Mouse (Mus musculus) myocyte (in vitro differentiated cells): ENCODE measurements around the gene Epb41l2. TPM values are rescaled to one million over a fixed set of nuclear protein-coding genes. Genes with fewer than 3 reads are reported as not detected.

Experiments
- H3K27me3 ChIP-seq: one replicate; pipeline ENCODE4 v1.6.1; 2011; ENCODE audit not compliant: control insufficient read depth, insufficient read depth, insufficient read length
- H3K36me3 ChIP-seq: one replicate; pipeline ENCODE4 v1.6.1; 2011; ENCODE audit not compliant: control insufficient read depth, insufficient read depth
- H3K4me2 ChIP-seq: one replicate; pipeline ENCODE4 v1.6.1; 2011; ENCODE audit warnings: low read depth, control low read depth
- H3K4me3 ChIP-seq: one replicate; pipeline ENCODE4 v1.5.1; 2011; ENCODE audit warnings: mild to moderate bottlenecking, control low read depth, moderate library complexity
- H3K79me2 ChIP-seq: one replicate; pipeline ENCODE4 v1.6.1; 2011; ENCODE audit not compliant: control insufficient read depth, insufficient read depth
- H3ac ChIP-seq: one replicate; pipeline ENCODE4 v1.6.1; 2011; ENCODE audit not compliant: control insufficient read depth, insufficient read length
- CEBPB ChIP-seq: IDR thresholded peaks from 2 replicates; pipeline ENCODE4 v1.6.1; 2011; ENCODE audit warnings: mild to moderate bottlenecking, moderate library complexity; ENCODE audit not compliant: poor library complexity, insufficient read depth, severe bottlenecking
- E2F4 ChIP-seq: IDR thresholded peaks from one replicate; pipeline ENCODE4 v1.6.1; 2011; ENCODE audit warnings: mild to moderate bottlenecking, control low read depth, moderate library complexity; ENCODE audit not compliant: insufficient read depth
- MAX ChIP-seq: IDR thresholded peaks from one replicate; pipeline ENCODE4 v1.6.1; 2011; ENCODE audit warnings: low read depth, mild to moderate bottlenecking, control low read depth
- MYOD1 ChIP-seq, 3 experiments: IDR thresholded peaks; one replicate each; pipeline ENCODE4 v1.6.1; 2011; ENCODE audit warnings: control low read depth in 2 of 3, low read depth in 2 of 3, mild to moderate bottlenecking in 2 of 3, moderate library complexity in 1 of 3; ENCODE audit not compliant: insufficient read length in 2 of 3, control insufficient read depth in 1 of 3
- MYOG ChIP-seq, 3 experiments: IDR thresholded peaks; one replicate each; pipeline ENCODE4 v1.6.1; 2011; ENCODE audit warnings: control low read depth in 2 of 3, low read depth in 2 of 3, mild to moderate bottlenecking in 2 of 3; ENCODE audit not compliant: insufficient read length in 2 of 3, control insufficient read depth in 1 of 3, insufficient read depth in 1 of 3
- POLR2A ChIP-seq: IDR thresholded peaks from one replicate; pipeline ENCODE4 v1.6.1; 2011; ENCODE audit warnings: low read depth, mild to moderate bottlenecking, control low read depth, moderate library complexity; ENCODE audit not compliant: insufficient read length
- POLR2AphosphoS2 ChIP-seq: IDR thresholded peaks from one replicate; pipeline ENCODE4 v1.6.1; 2011; ENCODE audit warnings: low read depth, control low read depth; ENCODE audit not compliant: insufficient read length
- REST ChIP-seq: IDR thresholded peaks from one replicate; pipeline ENCODE4 v1.6.1; 2011; ENCODE audit warnings: mild to moderate bottlenecking, control low read depth, moderate library complexity; ENCODE audit not compliant: insufficient read depth, insufficient read length
- SRF ChIP-seq: IDR thresholded peaks from one replicate; pipeline ENCODE4 v1.6.1; 2011; ENCODE audit warnings: low read depth; ENCODE audit not compliant: control insufficient read depth, insufficient read length
- TCF12 ChIP-seq: IDR thresholded peaks from one replicate; pipeline ENCODE4 v1.6.1; 2011; ENCODE audit warnings: mild to moderate bottlenecking, control low read depth; ENCODE audit not compliant: poor library complexity, insufficient read depth, severe bottlenecking
- TCF3 ChIP-seq: IDR thresholded peaks from one replicate; pipeline ENCODE4 v1.6.1; 2011; ENCODE audit warnings: low read depth, control low read depth; ENCODE audit not compliant: insufficient read length
- USF1 ChIP-seq: IDR thresholded peaks from one replicate; pipeline ENCODE4 v1.6.1; 2011; ENCODE audit warnings: low read depth, mild to moderate bottlenecking, control low read depth, moderate library complexity
- polyA plus RNA-seq: library from polyadenylated mRNA; unstranded; fragments of >200 nt; fragmentation: generic; extraction: Trizol; gene quantifications from one replicate; pipeline ENCODE4 v1.2.1, GENCODE M21; 2012; ENCODE audit warnings: missing spikeins

The Epb41l2 gene
- polyA plus RNA-seq, 1 experiment = 22.3 TPM

- TF ChIP-seq REST (no peak), USF1 (no peak), CEBPB (no peak), SRF (no peak), E2F4 (no peak), MYOG (IDR thresholded peaks at IDR 0.05; ENCODE audit: control insufficient read depth in 1 of 3, insufficient read depth in 1 of 3, insufficient read length in 2 of 3, low read depth in 2 of 3) (no peak), TCF12 (no peak), MAX (no peak), POLR2A (no peak), TCF3 (no peak)
- no peak overlapping the region for H3ac ChIP-seq
- H3K4me2 ChIP-seq = peak overlapping the region; percentile 96
- no peak overlapping the region for H3K4me3 ChIP-seq
- peaks cover 70% of the 10 kb centered on the region for H3K79me2 ChIP-seq
- no peaks in the 10 kb centered on the region for H3K36me3 ChIP-seq
- H3K27me3 ChIP-seq = no peaks in the 10 kb centered on the region
Observed at GRCm38 (mm10) chr10:25433524-25433923, 73.9 kb downstream of the Epb41l2 start.

- H3K79me2 ChIP-seq = peaks cover 73% of the 10 kb centered on the region
- peak overlapping the region; percentile 21 for H3K4me2 ChIP-seq
- H3ac ChIP-seq = no peak overlapping the region
- H3K4me3 ChIP-seq = no peak overlapping the region
- TF ChIP-seq USF1 (no peak), POLR2AphosphoS2 (no peak), POLR2A (no peak), MYOG (IDR thresholded peaks at IDR 0.05; ENCODE audit: control insufficient read depth in 1 of 3, insufficient read depth in 1 of 3, insufficient read length in 2 of 3, low read depth in 2 of 3) (no peak), TCF12 (no peak), MAX (no peak), E2F4 (no peak), CEBPB (no peak), SRF (no peak), MYOD1 (IDR thresholded peaks at IDR 0.05; ENCODE audit: control insufficient read depth in 1 of 3, insufficient read length in 2 of 3, low read depth in 2 of 3) (no peak), REST (no peak), TCF3 (no peak)
- H3K36me3 ChIP-seq = no peaks in the 10 kb centered on the region
- H3K27me3 ChIP-seq = no peaks in the 10 kb centered on the region
Observed at GRCm38 (mm10) chr10:25434358-25435044, 74.9 kb downstream of the Epb41l2 start.

GRCm38 (mm10) chr10:25436703-25437401, 77.3 kb downstream of the Epb41l2 start:
- Histone ChIP-seq H3K27me3 (no peaks in the 10 kb centered on the region), H3K36me3 (no peaks in the 10 kb centered on the region), H3ac (no peak overlapping the region), H3K4me2 (peak overlapping the region; percentile 73), H3K4me3 (no peak overlapping the region), H3K79me2 (peaks cover 66% of the 10 kb centered on the region)
- TF ChIP-seq CEBPB (0 out of 2 replicates have a peak, but pooled peaks have one; percentile 20), MYOD1 (IDR thresholded peaks at IDR 0.05; ENCODE audit: control insufficient read depth in 1 of 3, insufficient read length in 2 of 3, low read depth in 2 of 3) (no peak)

GRCm38 (mm10) chr10:25437586-25438298, 78.1 kb downstream of the Epb41l2 start:
- H3K79me2 ChIP-seq = peaks cover 57% of the 10 kb centered on the region
- H3K36me3 ChIP-seq = no peaks in the 10 kb centered on the region
- no peaks in the 10 kb centered on the region for H3K27me3 ChIP-seq
- TF ChIP-seq MYOD1 (IDR thresholded peaks at IDR 0.05; ENCODE audit: control insufficient read depth in 1 of 3, insufficient read length in 2 of 3, low read depth in 2 of 3) (no peak), MYOG (IDR thresholded peaks at IDR 0.05; ENCODE audit: control insufficient read depth in 1 of 3, insufficient read depth in 1 of 3, insufficient read length in 2 of 3, low read depth in 2 of 3) (no peak), POLR2A (no peak), REST (no peak), USF1 (no peak), E2F4 (no peak), TCF12 (no peak), CEBPB (no peak), TCF3 (no peak), POLR2AphosphoS2 (no peak), MAX (no peak), SRF (no peak)
- no peak overlapping the region for H3K4me3 ChIP-seq
- H3K4me2 ChIP-seq = peak overlapping the region; percentile 73
- no peak overlapping the region for H3ac ChIP-seq
